Comparison of ENCODE assay signal across 21 mouse cellular contexts in genomic region chr7:83609891-83610290, GRCm38 (mm10). TPM values are rescaled to one million over a fixed set of nuclear protein-coding genes. Genes with fewer than 3 reads are reported as not detected.
DNase-seq lines count a peak whose midpoint lies in the region; ATAC-seq lines count a peak whose summit lies in the region.
"Had no signal": no experiment of that assay in that cellular context is flagged by ENCODE, and none has a peak within 500 bp of the region (broad histone marks: within the 10 kb centered on the region; RNA-seq: fewer than 3 reads in every experiment).

No protein-coding gene starts in this region.

- no peak overlapping the region for H3K4me3 ChIP-seq in neural tube, embryonic 15.5 days (replicated peaks)
- H3K4me3 ChIP-seq in forebrain, embryonic 16.5 days (replicated peaks; ENCODE audit: low read length): no peak overlapping the region
- H3K4me3 ChIP-seq: embryonic facial prominence, embryonic 10.5 days; forebrain, embryonic 13.5 days; gastrocnemius, adult 2 months; hindbrain, embryonic 12.5 days had no signal

- no peaks in the 10 kb centered on the region for H3K9me3 ChIP-seq in neural tube, embryonic 15.5 days (replicated peaks)
- H3K9me3 ChIP-seq in forebrain, embryonic 16.5 days (ENCODE audit: control insufficient read depth, low read length): no peaks in the 10 kb centered on the region
- H3K9me3 ChIP-seq: embryonic facial prominence, embryonic 10.5 days; forebrain, embryonic 13.5 days; hindbrain, embryonic 12.5 days had no signal

- peak; percentile 43 for DNase-seq in thymus, postnatal 0 days (ENCODE audit: low spot score)
- DNase-seq in thymus, postnatal 14 days: no peak
- peak; percentile 77 for DNase-seq in T-cell, adult 2 months (ENCODE audit: low spot score)
- DNase-seq in naive thymus-derived CD4-positive, alpha-beta T cell, adult 2 months (ENCODE audit: low read depth): peak; percentile 89
- DNase-seq: adrenal gland, adult 8-10 months; adrenal gland, postnatal 36 days; cerebellum, adult 2 months; cerebellum, postnatal 10 days; gastrocnemius, adult 2 months; gastrocnemius, postnatal 36 days; heart, adult 11 months; heart, postnatal 10 days; heart, postnatal 4 days had no signal

- no peak overlapping the region for H3K9ac ChIP-seq in neural tube, embryonic 15.5 days (replicated peaks)
- H3K9ac ChIP-seq in forebrain, embryonic 16.5 days (replicated peaks; ENCODE audit: low read depth, low read length): no peak overlapping the region
- H3K9ac ChIP-seq: forebrain, embryonic 13.5 days; hindbrain, embryonic 12.5 days had no signal

- ATAC-seq in neural tube, embryonic 15.5 days (ENCODE audit: low FRiP score): no peak
- ATAC-seq in forebrain, embryonic 16.5 days: no peak
- ATAC-seq: forebrain, embryonic 13.5 days; hindbrain, embryonic 16.5 days; Patski had no signal

- no peak overlapping the region for H3K27ac ChIP-seq in neural tube, embryonic 15.5 days (replicated peaks)
- no peak overlapping the region for H3K27ac ChIP-seq in forebrain, embryonic 16.5 days (ENCODE audit: low read length)
- H3K27ac ChIP-seq: embryonic facial prominence, embryonic 10.5 days; forebrain, embryonic 13.5 days; gastrocnemius, adult 2 months; hindbrain, embryonic 12.5 days had no signal

- H3K36me3 ChIP-seq in neural tube, embryonic 15.5 days: no peaks in the 10 kb centered on the region
- no peaks in the 10 kb centered on the region for H3K36me3 ChIP-seq in forebrain, embryonic 16.5 days (ENCODE audit: control insufficient read depth, insufficient read depth)
- H3K36me3 ChIP-seq: embryonic facial prominence, embryonic 10.5 days; hindbrain, embryonic 12.5 days had no signal

- no peaks in the 10 kb centered on the region for H3K4me1 ChIP-seq in neural tube, embryonic 15.5 days
- no peaks in the 10 kb centered on the region for H3K4me1 ChIP-seq in forebrain, embryonic 16.5 days (replicated peaks; ENCODE audit: control insufficient read depth, insufficient read depth, low read length)
- H3K4me1 ChIP-seq: forebrain, embryonic 13.5 days; hindbrain, embryonic 12.5 days had no signal

- 99% methylated on average over 4 of the region's 4 CpGs for WGBS in neural tube, embryonic 15.5 days
- WGBS in forebrain, embryonic 16.5 days: 96% methylated on average over 4 of the region's 4 CpGs

- no peaks in the 10 kb centered on the region for H3K27me3 ChIP-seq in neural tube, embryonic 15.5 days (replicated peaks)
- H3K27me3 ChIP-seq in forebrain, embryonic 16.5 days (replicated peaks; ENCODE audit: control insufficient read depth, insufficient read depth, low read length): no peaks in the 10 kb centered on the region
- H3K27me3 ChIP-seq: CH12.LX; forebrain, embryonic 13.5 days; hindbrain, embryonic 12.5 days; Patski had no signal

- H3K4me2 ChIP-seq in neural tube, embryonic 15.5 days: no peak overlapping the region
- H3K4me2 ChIP-seq in forebrain, embryonic 16.5 days (ENCODE audit: low read length): no peak overlapping the region
- H3K4me2 ChIP-seq: forebrain, embryonic 13.5 days; hindbrain, embryonic 12.5 days had no signal

RNA-seq across cellular contexts. Expression of gene Stard5, which starts 21.9 kb away (rescaled TPM):
- 47.3 and 47.4 TPM in 2 replicates for polyA plus RNA-seq in thymus, postnatal 0 days (2015; fragmentation: Nextera tagmentation; extraction: Ambion mirVana)
- polyA plus RNA-seq in neural tube, embryonic 15.5 days (2015; fragmentation: Nextera tagmentation; extraction: Ambion mirVana): 5.8 and 18.3 TPM in 2 replicates
- polyA plus RNA-seq in forebrain, embryonic 16.5 days (2015; fragmentation: Nextera tagmentation; extraction: Ambion mirVana): 7.2 and 8.3 TPM in 2 replicates

RNA-seq across cellular contexts. Expression of gene Tmc3, which starts 25.2 kb away (rescaled TPM):
- 1.8 and 2.0 TPM in 2 replicates for polyA plus RNA-seq in thymus, postnatal 0 days (2015; fragmentation: Nextera tagmentation; extraction: Ambion mirVana)
- polyA plus RNA-seq in neural tube, embryonic 15.5 days (2015; fragmentation: Nextera tagmentation; extraction: Ambion mirVana): 0.27 and 2.2 TPM in 2 replicates
- polyA plus RNA-seq in forebrain, embryonic 16.5 days (2015; fragmentation: Nextera tagmentation; extraction: Ambion mirVana): 0.22 and 0.23 TPM in 2 replicates
